Mouse (Mus musculus) MEL (cell line): ENCODE measurements around the gene Ccng2. TPM values are rescaled to one million over a fixed set of nuclear protein-coding genes. Genes with fewer than 3 reads are reported as not detected.

Source experiments
- DNase-seq: peaks from one replicate; pipeline ENCODE4 v3.0.0; 2011; ENCODE audit warnings: low read depth, low spot score
- H3K27ac ChIP-seq: 2 replicates; pipeline ENCODE4 v1.5.1; 2012; ENCODE audit warnings: low read depth, mild to moderate bottlenecking, control low read depth, low read length, moderate library complexity; ENCODE audit not compliant: control insufficient read depth
- H3K27me3 ChIP-seq, 2 experiments: fragments of 150-350 bp in 1 of 2; sonication (generic) in 1 of 2; 2 replicates each; pipeline ENCODE4 v1.6.1; 2012; ENCODE audit warnings: low read length in 2 of 2, mild to moderate bottlenecking in 2 of 2, improper control_type of control experiment in 1 of 2, moderate library complexity in 1 of 2; ENCODE audit not compliant: insufficient read depth in 2 of 2, control insufficient read depth in 1 of 2
- H3K36me3 ChIP-seq, 2 experiments: 2 replicates each; pipeline ENCODE4 v1.6.1; 2012 to 2014; ENCODE audit warnings: low read length in 2 of 2, improper control_type of control experiment in 1 of 2, inconsistent platforms in 1 of 2, mild to moderate bottlenecking in 1 of 2; ENCODE audit not compliant: insufficient read depth in 2 of 2, control insufficient read depth in 1 of 2
- H3K4me1 ChIP-seq, 2 experiments: fragments of 150-350 bp in 1 of 2; sonication (generic) in 1 of 2; 2 replicates each; pipeline ENCODE4 v1.6.1; 2012; ENCODE audit warnings: low read length in 2 of 2, improper control_type of control experiment in 1 of 2, mild to moderate bottlenecking in 1 of 2; ENCODE audit not compliant: insufficient read depth in 2 of 2, control insufficient read depth in 1 of 2
- H3K4me3 ChIP-seq, 2 experiments: fragments of 150-350 bp in 1 of 2; sonication (generic) in 1 of 2; 2 replicates each; pipeline ENCODE4 v1.5.1; 2012; ENCODE audit warnings: low read depth in 2 of 2, low read length in 2 of 2, mild to moderate bottlenecking in 2 of 2, moderate library complexity in 2 of 2, control low read depth in 1 of 2, improper control_type of control experiment in 1 of 2; ENCODE audit not compliant: control insufficient read depth in 1 of 2, insufficient read depth in 1 of 2
- H3K79me2 ChIP-seq: 2 replicates; pipeline ENCODE4 v1.6.1; 2012; ENCODE audit warnings: mild to moderate bottlenecking, low read length, moderate library complexity; ENCODE audit not compliant: control insufficient read depth, poor library complexity, insufficient read depth
- H3K9ac ChIP-seq: 2 replicates; pipeline ENCODE4 v1.6.1; 2012; ENCODE audit warnings: low read depth, mild to moderate bottlenecking, control low read depth, low read length, moderate library complexity; ENCODE audit not compliant: control insufficient read depth, poor library complexity, severe bottlenecking
- H3K9me3 ChIP-seq: fragments of 150-350 bp; sonication (generic); replicated peaks from 2 replicates; pipeline ENCODE4 v1.6.1; 2012; ENCODE audit warnings: mild to moderate bottlenecking, low read length, improper control_type of control experiment, moderate library complexity; ENCODE audit not compliant: insufficient read depth
- BHLHE40 ChIP-seq: IDR thresholded peaks from 2 replicates; pipeline ENCODE4 v1.6.1; 2012; ENCODE audit warnings: low read depth, mild to moderate bottlenecking, inconsistent platforms, low read length, improper control_type of control experiment, borderline replicate concordance
- CTCF ChIP-seq, 3 experiments: IDR thresholded peaks in 2 of 3; conservative IDR thresholded peaks in 1 of 3; 2 replicates each; pipeline ENCODE4 v1.5.1; 2011 to 2012; ENCODE audit warnings: low read length in 3 of 3, low read depth in 2 of 3, mild to moderate bottlenecking in 2 of 3, improper control_type of control experiment in 1 of 3, inconsistent platforms in 1 of 3, mixed read lengths in 1 of 3, moderate library complexity in 1 of 3; ENCODE audit not compliant: control insufficient read depth in 1 of 3, insufficient read depth in 1 of 3, poor library complexity in 1 of 3, severe bottlenecking in 1 of 3
- E2F4 ChIP-seq: IDR thresholded peaks from 2 replicates; pipeline ENCODE4 v1.6.1; 2011; ENCODE audit warnings: low read depth, low read length, improper control_type of control experiment, borderline replicate concordance
- ETS1 ChIP-seq: IDR thresholded peaks from 2 replicates; pipeline ENCODE4 v1.6.1; 2012; ENCODE audit warnings: low read depth, mild to moderate bottlenecking, inconsistent platforms, low read length, improper control_type of control experiment, moderate library complexity
- GABPA ChIP-seq: IDR thresholded peaks from 2 replicates; pipeline ENCODE4 v1.6.1; 2012; ENCODE audit warnings: low read depth, mild to moderate bottlenecking, inconsistent platforms, low read length, improper control_type of control experiment, moderate library complexity
- HCFC1 ChIP-seq: IDR thresholded peaks from 2 replicates; pipeline ENCODE4 v1.6.1; 2012; ENCODE audit warnings: low read depth, mild to moderate bottlenecking, inconsistent platforms, low read length, improper control_type of control experiment, moderate library complexity
- JUND ChIP-seq: IDR thresholded peaks from 2 replicates; pipeline ENCODE4 v1.6.1; 2011; ENCODE audit warnings: low read depth, mild to moderate bottlenecking, improper control_type of control experiment, low read length
- MAFK ChIP-seq: IDR thresholded peaks from 2 replicates; pipeline ENCODE4 v1.6.1; 2011; ENCODE audit warnings: low read depth, mild to moderate bottlenecking, low read length, improper control_type of control experiment, borderline replicate concordance
- MAZ ChIP-seq: IDR thresholded peaks from 2 replicates; pipeline ENCODE4 v1.6.1; 2012; ENCODE audit warnings: low read depth, mild to moderate bottlenecking, inconsistent platforms, low read length, improper control_type of control experiment
- MEF2A ChIP-seq: IDR thresholded peaks from 2 replicates; pipeline ENCODE4 v1.6.1; 2014; ENCODE audit warnings: low read depth, mild to moderate bottlenecking, inconsistent platforms, low read length, improper control_type of control experiment; ENCODE audit not compliant: poor library complexity, insufficient replicate concordance, severe bottlenecking; ENCODE audit errors: extremely low read depth
- MXI1 ChIP-seq: IDR thresholded peaks from 2 replicates; pipeline ENCODE4 v1.6.1; 2011; ENCODE audit warnings: mild to moderate bottlenecking, low read depth, low read length, improper control_type of control experiment
- MYB ChIP-seq: IDR thresholded peaks from 2 replicates; pipeline ENCODE4 v1.6.1; 2011; ENCODE audit warnings: mild to moderate bottlenecking, low read depth, low read length, improper control_type of control experiment
- NELFE ChIP-seq: IDR thresholded peaks from 2 replicates; pipeline ENCODE4 v1.6.1; 2011; ENCODE audit warnings: low read depth, low read length, improper control_type of control experiment
- POLR2A ChIP-seq, 2 experiments: IDR thresholded peaks; 2 replicates each; pipeline ENCODE4 v1.6.1; 2011 to 2012; ENCODE audit warnings: low read length in 2 of 2, mild to moderate bottlenecking in 2 of 2, control low read depth in 1 of 2, improper control_type of control experiment in 1 of 2, low read depth in 1 of 2, moderate library complexity in 1 of 2; ENCODE audit not compliant: control insufficient read depth in 1 of 2, insufficient read depth in 1 of 2, poor library complexity in 1 of 2
- POLR2AphosphoS2 ChIP-seq: IDR thresholded peaks from 2 replicates; pipeline ENCODE4 v1.6.1; 2011; ENCODE audit warnings: low read length, improper control_type of control experiment
- POLR2AphosphoS5 ChIP-seq: IDR thresholded peaks from 2 replicates; pipeline ENCODE4 v1.6.1; 2012; ENCODE audit warnings: low read depth, borderline replicate concordance, mild to moderate bottlenecking, inconsistent platforms, low read length, moderate library complexity, mixed read lengths
- RCOR1 ChIP-seq: IDR thresholded peaks from 2 replicates; pipeline ENCODE4 v1.6.1; 2012; ENCODE audit warnings: low read depth, mild to moderate bottlenecking, inconsistent platforms, low read length, improper control_type of control experiment
- SIN3A ChIP-seq: IDR thresholded peaks from 2 replicates; pipeline ENCODE4 v1.6.1; 2012; ENCODE audit warnings: low read length, improper control_type of control experiment, inconsistent platforms
- SMC3 ChIP-seq: IDR thresholded peaks from 2 replicates; pipeline ENCODE4 v1.6.1; 2011; ENCODE audit warnings: low read depth, low read length, improper control_type of control experiment
- UBTF ChIP-seq: IDR thresholded peaks from 2 replicates; pipeline ENCODE4 v1.6.1; 2012; ENCODE audit warnings: low read depth, mild to moderate bottlenecking, inconsistent platforms, low read length, improper control_type of control experiment, moderate library complexity, borderline replicate concordance; ENCODE audit not compliant: insufficient read depth
- USF1 ChIP-seq: IDR thresholded peaks from 2 replicates; pipeline ENCODE4 v1.6.1; 2014; ENCODE audit warnings: low read depth, mild to moderate bottlenecking, inconsistent platforms, low read length, improper control_type of control experiment, moderate library complexity
- ZC3H11A ChIP-seq: IDR thresholded peaks from 2 replicates; pipeline ENCODE4 v1.6.1; 2012; ENCODE audit warnings: low read depth, mild to moderate bottlenecking, inconsistent platforms, low read length, improper control_type of control experiment
- polyA plus RNA-seq, 2 experiments: library from polyadenylated mRNA; stranded (reverse) in 1 of 2; unstranded in 1 of 2; fragments of >175 nt in 1 of 2; fragments of >200 nt in 1 of 2; gene quantifications; 2 replicates each; pipeline versions ENCODE4 v1.2.1 to v1.2.4; 2012; ENCODE audit warnings: low replicate concordance in 2 of 2, low read depth in 1 of 2; ENCODE audit not compliant: insufficient read length in 2 of 2, insufficient read depth in 1 of 2, missing spikeins in 1 of 2
- total RNA-seq: library from RNA; depleted of rRNA; stranded (reverse); fragments of 300-350 nt; gene quantifications from 2 replicates; pipeline ENCODE4 v1.2.3, GENCODE M21; 2012

The Ccng2 gene
- total and polyA plus RNA-seq, 3 experiments: 1.0 to 3.7 TPM; not detected in 1

DNA sequence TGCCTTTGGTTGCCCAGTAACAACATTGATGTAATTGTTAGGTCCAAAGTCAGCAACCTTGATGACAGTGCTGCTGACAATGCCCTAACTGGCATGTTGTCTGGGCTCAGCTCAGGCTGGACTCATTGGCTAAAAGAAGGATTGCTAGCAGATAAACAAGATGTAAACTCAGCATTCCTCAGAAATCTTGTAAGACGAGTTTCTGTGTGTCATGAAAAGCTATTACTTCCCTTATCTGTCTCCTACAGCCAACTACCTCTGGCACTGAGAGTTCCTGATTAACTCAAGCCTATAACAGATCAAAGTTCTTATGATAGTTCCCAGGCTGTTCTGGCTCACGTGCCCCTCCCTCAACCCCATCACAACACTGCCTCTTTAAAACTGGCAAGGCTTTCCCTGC is 23.2 kb downstream of the Ccng2 start (continued):
- TF ChIP-seq POLR2AphosphoS5: no peak
- no peak for TF ChIP-seq MEF2A
- no peak for TF ChIP-seq GABPA
- TF ChIP-seq BHLHE40: peak; percentile 95
- peak; percentile 22; the same call in 1 of the 2 replicates for TF ChIP-seq SIN3A
- no peak for TF ChIP-seq MXI1
- TF ChIP-seq MAFK: peak; percentile 21; the same call in 1 of the 2 replicates
- no peak for TF ChIP-seq HCFC1
- no peak for TF ChIP-seq ZC3H11A
- peak; percentile 83; the same call in 1 of the 2 replicates for TF ChIP-seq RCOR1

- no peak overlapping the region for H3K9ac ChIP-seq
- H3K36me3 ChIP-seq: no peaks in the 10 kb centered on the region
- TF ChIP-seq POLR2A (IDR thresholded peaks at IDR 0.05; ENCODE audit: control insufficient read depth in 1 of 2, insufficient read depth in 1 of 2, low read depth in 1 of 2, low read length in 2 of 2, poor library complexity in 1 of 2) (no peak), POLR2AphosphoS2 (no peak), ETS1 (no peak), E2F4 (no peak), NELFE (no peak), RCOR1 (no peak), ZC3H11A (no peak), MEF2A (no peak), CTCF (IDR thresholded peaks at IDR 0.05 in 2 of 3, conservative IDR thresholded peaks at IDR 0.05 in 1 of 3; ENCODE audit: control insufficient read depth in 1 of 3, insufficient read depth in 1 of 3, low read depth in 2 of 3, low read length in 3 of 3, poor library complexity in 1 of 3, severe bottlenecking in 1 of 3) (no peak)
- no peak overlapping the region for H3K27ac ChIP-seq
- H3K4me1 ChIP-seq: no peaks in the 10 kb centered on the region
- H3K9me3 ChIP-seq: no peaks in the 10 kb centered on the region
- no peak overlapping the region for H3K4me3 ChIP-seq
- no peaks in the 10 kb centered on the region for H3K79me2 ChIP-seq
- DNase-seq: no peak
- peaks cover 0 to 2% of the 10 kb centered on the region in 2 experiments; a peak in 1 of 4 replicates for H3K27me3 ChIP-seq
Observed at GRCm38 (mm10) chr5:93296341-93296746, 29.3 kb downstream of the Ccng2 start.

DNA sequence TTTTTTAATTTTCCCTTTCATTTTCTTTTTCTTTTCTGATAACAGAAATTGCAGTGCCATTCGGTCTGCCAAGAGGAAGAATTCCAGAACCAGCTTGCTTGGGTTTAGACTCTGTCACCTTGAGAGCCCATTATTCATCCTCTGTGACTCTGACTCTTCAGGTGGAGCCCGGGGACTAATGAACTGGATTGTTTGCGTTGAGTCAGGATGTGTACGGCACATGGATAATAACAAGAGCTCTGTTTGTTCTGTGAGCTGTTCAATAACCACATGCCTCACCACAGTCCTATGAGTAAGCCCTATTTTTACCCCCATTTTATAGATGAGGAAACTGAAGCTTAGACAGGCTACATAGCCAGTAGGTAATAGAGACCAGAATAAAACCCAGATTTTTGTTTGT is 29.7 kb downstream of the Ccng2 start:
- Histone ChIP-seq H3K4me1 (no peaks in the 10 kb centered on the region), H3K36me3 (no peaks in the 10 kb centered on the region), H3K27ac (no peak overlapping the region), H3K9me3 (no peaks in the 10 kb centered on the region), H3K4me3 (no peak overlapping the region), H3K27me3 (peaks cover 0 to 2% of the 10 kb centered on the region in 2 experiments; a peak in 1 of 4 replicates), H3K9ac (no peak overlapping the region), H3K79me2 (no peaks in the 10 kb centered on the region)
- TF ChIP-seq UBTF: no peak
- TF ChIP-seq SMC3: no peak
- no peak for TF ChIP-seq POLR2A (IDR thresholded peaks at IDR 0.05; ENCODE audit: control insufficient read depth in 1 of 2, insufficient read depth in 1 of 2, low read depth in 1 of 2, low read length in 2 of 2, poor library complexity in 1 of 2)
- no peak for TF ChIP-seq MYB
- no peak for TF ChIP-seq USF1
- no peak for TF ChIP-seq MAZ
- no peak for TF ChIP-seq GABPA
- TF ChIP-seq JUND: no peak
- TF ChIP-seq MEF2A: no peak
- no peak for DNase-seq
